Mouse (Mus musculus): ENCODE results near the gene Zfp575.
"Not testable (repeated sequence)": the region's sequence is repeated elsewhere in the genome, so short reads cannot be mapped to it uniquely, and the experiment has no call there.

The Zfp575 gene

DNA sequence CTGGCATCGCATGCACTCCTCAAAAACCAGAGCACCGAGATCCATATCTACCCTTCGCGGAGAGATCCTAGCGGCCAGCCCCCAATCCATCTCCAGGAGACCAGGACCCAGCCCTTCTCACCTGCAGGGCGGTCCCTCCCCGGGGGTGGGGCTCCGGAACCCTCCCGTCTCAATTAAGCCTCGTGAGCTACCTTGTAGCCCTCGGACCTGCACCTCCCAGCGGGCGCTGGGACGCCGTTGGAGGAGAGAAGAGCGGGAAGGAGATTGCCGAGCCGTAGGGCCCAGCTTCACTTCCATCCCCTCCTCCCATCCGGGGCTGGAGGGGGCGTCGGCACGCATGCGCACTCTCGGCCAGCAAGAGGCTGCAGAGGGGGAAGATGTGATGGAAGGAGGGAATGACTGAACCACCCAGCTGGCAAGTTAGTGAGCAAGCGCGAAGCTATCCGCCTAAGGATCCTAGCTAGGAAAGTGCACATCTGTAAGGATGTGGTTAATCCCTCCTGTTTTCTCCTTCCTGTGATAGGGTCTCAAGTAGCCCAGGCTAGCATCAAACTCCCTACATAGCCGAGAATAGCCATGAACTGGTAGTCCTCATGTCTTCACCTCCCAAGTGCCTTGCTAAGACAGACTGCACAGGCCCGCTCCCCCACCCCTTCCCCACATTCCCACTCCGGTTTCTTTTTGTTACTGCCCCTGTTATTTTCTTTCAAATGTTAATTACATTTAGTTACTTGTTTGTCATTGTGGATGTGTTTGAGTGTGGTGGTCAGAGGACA, at the start of gene Zfp575, which contains the start of gene Ethe1:
Zfp575 (minus strand) TSS at position 312 of the 776 bp plus-strand sequence.
Ethe1 (plus strand) TSS at position 214 of the 776 bp plus-strand sequence.
- no peak for DNase-seq (ENCODE audit: low read depth)

DNA sequence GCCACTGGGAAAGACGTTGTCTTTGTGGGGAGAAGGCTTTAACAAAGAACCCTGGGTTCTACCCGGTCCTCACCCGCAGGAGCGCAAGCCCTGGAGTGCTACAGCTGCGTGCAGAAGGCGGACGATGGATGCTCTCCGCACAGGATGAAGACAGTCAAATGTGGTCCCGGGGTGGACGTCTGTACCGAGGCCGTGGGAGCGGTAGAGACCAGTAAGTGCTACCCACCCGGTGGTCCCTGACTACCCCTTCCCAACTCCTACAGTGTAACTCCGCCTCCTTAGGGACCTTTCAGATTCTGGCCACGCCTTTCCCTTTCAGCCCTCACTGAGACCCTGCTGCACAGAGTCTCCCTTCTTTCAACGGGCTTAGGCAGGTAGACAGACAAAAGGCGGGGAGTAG, 49.6 kb upstream of the Zfp575 start:
- DNase-seq (ENCODE audit: low read depth) = no peak

- no peak for DNase-seq (ENCODE audit: low read depth)
Observed at GRCm38 (mm10) chr7:24636264-24636663, 48.8 kb upstream of the Zfp575 start, which contains the start of gene Lypd3. Gene Lypd3, plus strand, starts transcription at chr7:24636550.

GRCm38 (mm10) chr7:24630116-24630880, 42.9 kb upstream of the Zfp575 start:
- DNase-seq (ENCODE audit: low read depth) = no peak

GRCm38 (mm10) chr7:24629672-24630071, 42.2 kb upstream of the Zfp575 start:
- no peak for DNase-seq (ENCODE audit: low read depth)

DNA sequence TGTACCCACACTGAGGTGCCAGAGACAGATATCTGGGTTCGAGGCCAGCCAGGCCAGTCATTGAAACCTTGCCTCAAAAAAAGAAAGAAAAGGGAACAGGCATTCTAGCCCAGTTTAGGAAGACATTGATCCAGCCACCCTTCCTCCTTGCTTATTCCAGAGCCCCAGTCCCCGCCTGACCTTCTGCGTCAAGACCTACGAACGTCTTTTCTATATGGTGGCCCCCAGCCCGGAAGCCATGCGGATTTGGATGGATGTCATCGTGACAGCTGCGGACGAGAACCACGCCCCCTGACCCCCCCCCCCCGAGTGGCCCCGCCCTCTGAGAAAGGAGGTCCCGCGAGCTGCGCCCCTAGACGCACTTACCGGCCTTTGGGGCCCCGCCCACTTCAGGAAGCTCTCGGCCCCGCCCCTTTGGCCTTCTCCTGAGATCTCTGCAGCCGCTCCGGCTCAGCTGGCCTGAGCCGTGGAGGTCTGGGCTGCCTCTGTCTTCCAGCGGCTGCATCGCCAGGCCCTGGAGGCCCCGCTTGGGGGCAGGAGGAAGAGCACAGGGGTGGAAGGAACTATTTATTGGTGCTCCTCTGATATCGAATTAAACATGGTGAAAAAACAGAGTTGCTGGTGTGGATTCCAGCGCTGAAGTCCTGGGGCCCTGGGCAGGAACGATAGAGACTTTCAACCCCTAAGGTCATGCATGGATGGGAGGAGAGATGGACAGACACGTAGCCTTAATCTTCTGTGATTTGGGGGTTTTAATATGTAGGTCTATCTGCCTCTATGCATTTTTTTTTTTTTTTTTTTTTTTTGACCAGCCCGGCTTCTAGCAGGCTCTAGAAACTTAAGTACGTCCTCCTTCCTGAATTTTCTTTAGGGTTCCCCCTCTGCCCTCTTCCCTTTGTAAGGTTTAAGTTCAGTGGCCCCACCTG, 41.5 kb upstream of the Zfp575 start:
- DNase-seq (ENCODE audit: low read depth) = peak; percentile 80

DNA sequence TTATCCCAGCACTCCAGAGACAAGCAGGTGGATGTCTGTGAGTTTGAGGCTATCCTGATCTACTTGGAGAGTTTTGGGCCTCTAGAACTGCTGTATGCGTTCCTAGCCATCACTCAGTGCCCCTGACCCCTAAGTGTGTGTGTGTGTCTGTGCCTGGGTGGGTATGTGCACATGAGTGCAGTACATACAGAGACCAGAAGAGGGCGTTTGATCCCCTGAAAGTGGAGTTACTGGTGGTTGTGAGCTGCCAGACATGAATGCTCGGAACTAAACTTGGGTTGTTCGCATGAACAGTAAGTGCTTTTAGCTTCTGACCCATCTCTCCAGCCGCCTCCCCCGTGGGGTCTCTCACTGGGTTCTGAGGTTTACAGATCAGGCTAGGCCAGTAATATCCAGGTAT, 35.5 kb upstream of the Zfp575 start:
- DNase-seq (ENCODE audit: low read depth) = no peak

DNA sequence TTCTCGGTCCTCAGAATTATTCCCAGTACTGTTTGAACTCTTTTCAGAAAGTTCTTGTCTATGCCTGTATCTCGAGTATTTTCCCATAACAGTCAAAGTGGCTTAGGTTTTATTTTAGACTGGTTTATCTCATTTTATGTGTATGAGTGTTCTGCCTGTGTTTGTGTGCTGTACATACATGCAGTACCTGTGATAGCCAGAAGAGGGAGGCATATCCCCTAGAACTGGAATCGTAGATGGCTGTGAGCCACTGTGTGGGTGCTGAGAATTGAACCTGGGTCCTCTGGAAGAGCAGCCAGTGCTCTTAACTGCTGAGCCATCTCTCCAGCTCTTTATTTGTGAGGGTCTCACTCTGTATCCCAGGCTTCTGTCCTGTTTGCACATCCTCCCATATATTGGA, 33.8 kb upstream of the Zfp575 start:
- DNase-seq (ENCODE audit: low read depth) = no peak

- no peak for DNase-seq (ENCODE audit: low read depth)
Observed at GRCm38 (mm10) chr7:24619671-24620397, 32.4 kb upstream of the Zfp575 start.

- not testable (repeated sequence) for DNase-seq (ENCODE audit: low read depth)
Observed at GRCm38 (mm10) chr7:24618374-24618773, 30.9 kb upstream of the Zfp575 start.

DNA sequence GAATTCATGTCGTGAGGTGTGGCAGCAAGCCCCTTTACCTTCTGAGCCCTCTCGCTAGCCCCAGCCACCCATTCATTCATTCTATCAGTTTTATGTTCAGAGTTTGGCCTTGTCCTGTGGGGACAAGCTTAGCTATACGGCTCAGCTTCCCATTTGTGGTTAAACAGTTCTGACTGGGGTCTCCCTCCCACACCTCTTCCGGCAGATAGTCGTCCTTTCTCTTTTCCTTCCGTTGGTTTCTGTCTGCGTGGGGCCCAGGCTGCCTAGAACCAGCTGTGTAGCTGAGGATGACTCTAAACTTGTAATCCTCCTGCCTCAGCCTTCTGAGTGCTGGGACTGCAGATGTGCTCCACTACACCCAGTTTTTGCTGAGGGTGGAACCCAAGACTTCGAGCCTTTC, 30.3 kb upstream of the Zfp575 start:
- no peak for DNase-seq (ENCODE audit: low read depth)

GRCm38 (mm10) chr7:24614816-24615215, 27.4 kb upstream of the Zfp575 start:
- DNase-seq (ENCODE audit: low read depth) = no peak

- no peak for DNase-seq (ENCODE audit: low read depth)
Observed at GRCm38 (mm10) chr7:24612308-24612910, 25.0 kb upstream of the Zfp575 start.

GRCm38 (mm10) chr7:24611709-24612108, 24.3 kb upstream of the Zfp575 start:
- no peak for DNase-seq (ENCODE audit: low read depth)

DNA sequence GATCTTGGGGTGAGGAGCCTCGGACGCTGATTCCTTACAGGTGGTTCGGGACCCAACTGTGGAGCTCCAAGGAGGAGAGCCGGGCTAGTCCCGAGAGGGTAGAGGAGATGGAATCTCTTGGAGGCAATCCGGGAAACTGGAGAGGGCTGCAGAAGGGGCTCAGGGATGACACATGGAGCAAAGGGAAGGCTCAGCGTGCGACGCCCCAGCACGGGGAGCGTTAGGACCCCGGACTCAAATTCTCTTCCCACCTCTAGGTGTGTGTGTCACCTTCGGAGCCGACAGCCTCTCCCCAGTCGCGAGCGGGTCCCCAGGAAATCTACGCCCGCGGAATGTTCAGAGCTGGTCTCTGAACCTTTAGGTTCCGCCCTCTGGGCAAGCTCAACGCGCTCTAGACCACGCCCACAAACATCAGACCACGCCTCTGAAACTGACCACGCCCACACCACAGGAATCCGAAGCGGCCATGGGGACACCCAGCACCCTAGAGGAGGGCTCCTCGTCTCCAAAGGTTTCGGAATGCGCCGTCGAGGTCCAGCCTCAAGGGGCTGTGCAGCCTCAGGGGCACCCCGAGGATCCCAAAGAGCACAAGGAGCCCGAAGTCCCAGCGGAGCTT, 23.5 kb upstream of the Zfp575 start:
- DNase-seq (ENCODE audit: low read depth) = peak; percentile 98

- DNase-seq (ENCODE audit: low read depth) = no peak
Observed at GRCm38 (mm10) chr7:24610144-24610878, 22.9 kb upstream of the Zfp575 start, which contains the start of gene Phldb3. Gene Phldb3, plus strand, starts transcription at chr7:24610763.

DNA sequence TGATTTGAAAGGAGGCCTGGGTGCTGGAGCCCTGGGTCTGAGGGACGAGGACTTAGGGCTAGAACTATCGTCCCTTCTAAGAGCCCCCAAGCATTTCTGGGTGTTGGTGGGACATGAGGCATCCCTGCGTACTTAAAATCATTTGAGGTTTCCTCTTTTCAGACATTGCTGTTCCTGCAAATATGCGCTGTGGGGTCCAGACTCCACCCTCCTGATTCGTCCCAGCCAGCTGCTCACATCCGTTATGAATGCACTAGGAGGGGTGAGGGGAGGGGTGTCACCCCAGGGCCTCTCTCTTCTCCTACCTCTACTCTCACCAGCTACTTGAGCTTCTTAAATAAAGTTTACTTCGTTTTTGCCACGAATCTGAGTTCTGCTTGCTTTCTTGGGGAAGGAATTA, 21.1 kb upstream of the Zfp575 start:
- no peak for DNase-seq (ENCODE audit: low read depth)

GRCm38 (mm10) chr7:24608017-24608416, 20.6 kb upstream of the Zfp575 start:
- DNase-seq (ENCODE audit: low read depth) = peak; percentile 72

- DNase-seq (ENCODE audit: low read depth) = no peak
Observed at GRCm38 (mm10) chr7:24606046-24606445, 18.6 kb upstream of the Zfp575 start.

- no peak for DNase-seq (ENCODE audit: low read depth)
Observed at GRCm38 (mm10) chr7:24605561-24605960, 18.1 kb upstream of the Zfp575 start.

All from c-Kit-positive CD71-negative TER-119-negative erythroid progenitor cells, embryonic 14.5 days (primary cell).